Mouse (Mus musculus) telencephalon, adult 2 months (tissue): ENCODE measurements around the gene Bcor.

ENCODE experiments used
- DNase-seq: peaks from one replicate; pipeline ENCODE4 v3.0.0-alpha.2; 2011; ENCODE audit warnings: low read depth, low spot score

Bcor gene

GRCm38 (mm10) chrX:12005181-12006030 is 154.7 kb downstream of the Bcor start:
- no peak for DNase-seq

- DNase-seq: no peak
Measured at GRCm38 (mm10) chrX:12004416-12004815, 155.7 kb downstream of the Bcor start.

GRCm38 (mm10) chrX:12003947-12004346 is 156.2 kb downstream of the Bcor start:
- DNase-seq: no peak

- no peak for DNase-seq
Measured at GRCm38 (mm10) chrX:12003539-12003938, 156.6 kb downstream of the Bcor start.

- DNase-seq: no peak
Measured at GRCm38 (mm10) chrX:12003106-12003505, 157.0 kb downstream of the Bcor start.

GRCm38 (mm10) chrX:12002596-12002995 is 157.6 kb downstream of the Bcor start:
- DNase-seq: no peak

- DNase-seq: no peak
Measured at GRCm38 (mm10) chrX:12001969-12002368, 158.2 kb downstream of the Bcor start.

- no peak for DNase-seq
Measured at GRCm38 (mm10) chrX:12001336-12001735, 158.8 kb downstream of the Bcor start.

- DNase-seq: no peak
Measured at GRCm38 (mm10) chrX:12000620-12001019, 159.5 kb downstream of the Bcor start.

GRCm38 (mm10) chrX:11999951-12000350 is 160.2 kb downstream of the Bcor start:
- DNase-seq: no peak

GRCm38 (mm10) chrX:11998934-11999336 is 161.2 kb downstream of the Bcor start:
- no peak for DNase-seq

GRCm38 (mm10) chrX:11996891-11997290 is 163.3 kb downstream of the Bcor start:
- no peak for DNase-seq

GRCm38 (mm10) chrX:11996489-11996888 is 163.7 kb downstream of the Bcor start:
- DNase-seq: no peak

- no peak for DNase-seq
Measured at GRCm38 (mm10) chrX:11993641-11994419, 166.3 kb downstream of the Bcor start.

GRCm38 (mm10) chrX:11989471-11989870 is 170.7 kb downstream of the Bcor start:
- DNase-seq: no peak

- no peak for DNase-seq
Measured at GRCm38 (mm10) chrX:11988191-11988896, 171.8 kb downstream of the Bcor start.

- DNase-seq: no peak
Measured at GRCm38 (mm10) chrX:11987602-11988001, 172.6 kb downstream of the Bcor start.
